Mouse (Mus musculus) lung, postnatal 36 days (tissue): ENCODE measurements around the gene AL732309.1.

Experiments
- DNase-seq: peaks from one replicate; pipeline ENCODE4 v3.0.0; 2022; ENCODE audit warnings: mixed read lengths

AL732309.1 gene

DNA sequence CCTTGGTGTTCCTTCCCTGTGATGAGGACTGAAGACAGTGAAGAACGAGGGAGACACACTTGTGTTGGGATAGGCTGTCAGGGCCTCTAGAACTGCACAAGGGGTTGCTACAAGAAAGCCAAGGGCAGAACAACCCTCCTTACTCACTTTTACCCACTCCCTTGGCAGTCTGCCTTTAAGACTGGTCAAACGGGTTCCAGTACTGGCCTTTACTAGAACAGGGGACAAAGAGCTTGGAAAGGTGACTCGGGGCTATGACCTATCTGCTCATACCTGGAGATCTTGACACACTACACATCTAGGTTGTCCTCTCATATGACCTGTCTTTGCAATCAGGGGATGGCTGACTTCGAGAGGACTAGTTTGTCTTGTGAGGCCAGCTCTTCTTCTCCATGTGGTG lies 9.1 kb downstream of the AL732309.1 start:
- peak; percentile 88 for DNase-seq

DNA sequence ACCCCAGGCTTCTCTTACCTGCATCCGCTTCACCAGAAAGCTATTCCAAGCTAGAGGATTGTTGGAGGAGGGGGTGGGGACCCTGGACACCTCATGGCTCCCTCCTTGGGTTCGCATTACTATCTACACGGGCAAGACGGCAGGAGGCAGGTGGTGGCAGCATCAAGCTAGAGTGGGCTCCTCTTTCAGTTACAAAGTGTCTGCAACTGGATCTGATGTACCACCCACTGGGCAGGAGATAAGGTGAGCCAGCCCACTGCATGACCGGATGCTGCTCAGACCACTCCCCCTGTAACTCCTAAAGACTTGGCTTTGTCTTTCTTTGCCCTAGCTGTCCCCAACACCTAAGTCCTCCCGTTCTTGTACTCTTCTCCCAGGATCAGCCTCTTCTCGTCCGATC lies 10.0 kb downstream of the AL732309.1 start, which contains the start of gene Rnf224:
Rnf224 (minus strand) TSS at position 174 of the 400 bp plus-strand sequence.
- no peak for DNase-seq

DNA sequence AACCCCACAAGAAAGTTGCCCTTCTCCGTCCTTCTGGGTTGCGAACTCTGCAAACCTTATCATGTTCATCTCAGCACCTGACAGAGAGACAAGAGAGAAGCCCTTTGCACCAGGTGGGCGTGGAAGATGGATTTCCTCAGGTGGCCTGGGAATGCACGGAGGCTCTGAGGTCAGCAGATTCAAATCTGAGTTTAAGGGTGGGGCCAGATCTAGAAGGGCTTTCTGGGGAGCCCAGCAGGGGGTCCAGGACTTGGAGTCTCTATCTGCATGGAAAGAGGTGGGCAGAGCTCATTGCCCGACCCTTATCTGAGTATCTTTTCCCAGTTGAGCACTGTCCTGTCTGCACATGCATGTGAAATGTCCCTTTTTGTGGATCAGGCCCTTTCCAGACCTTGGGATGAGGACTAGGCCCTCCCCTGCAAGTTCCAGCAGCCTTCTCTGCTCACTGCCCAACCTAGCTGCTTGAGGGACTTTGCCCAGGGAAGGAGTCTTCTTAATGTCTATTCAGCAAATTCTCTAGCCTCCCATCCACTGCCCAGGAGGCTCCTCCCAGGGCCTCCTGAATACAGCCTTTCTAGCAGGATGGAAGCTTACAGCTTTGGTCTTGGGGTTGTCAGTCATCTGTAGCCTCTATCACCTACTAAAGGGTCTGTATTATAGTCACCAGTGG lies 12.0 kb downstream of the AL732309.1 start:
- DNase-seq, result no peak

DNA sequence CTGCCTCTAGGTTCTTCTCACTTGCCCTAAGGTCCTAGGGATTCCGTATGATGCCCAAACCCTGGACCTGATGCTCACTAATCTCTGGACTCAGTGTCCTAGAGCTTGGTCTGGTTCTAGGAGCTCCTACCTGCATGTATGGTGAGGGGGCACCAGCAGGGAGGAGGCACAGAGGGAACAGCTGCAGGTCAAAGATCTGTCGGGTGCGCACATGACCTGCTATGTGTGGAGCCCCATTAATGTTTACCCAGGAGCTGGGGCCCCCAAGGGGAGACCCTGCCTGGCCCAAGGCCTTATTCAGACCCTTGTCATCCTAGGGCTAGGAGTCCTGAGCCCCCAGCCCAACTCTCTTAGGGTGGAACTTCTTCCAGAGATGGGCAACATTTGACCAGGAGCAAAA lies 12.6 kb downstream of the AL732309.1 start, which contains the start of gene Slc34a3:
Slc34a3 (minus strand) TSS at position 315 of the 400 bp plus-strand sequence.
- no peak for DNase-seq

DNA sequence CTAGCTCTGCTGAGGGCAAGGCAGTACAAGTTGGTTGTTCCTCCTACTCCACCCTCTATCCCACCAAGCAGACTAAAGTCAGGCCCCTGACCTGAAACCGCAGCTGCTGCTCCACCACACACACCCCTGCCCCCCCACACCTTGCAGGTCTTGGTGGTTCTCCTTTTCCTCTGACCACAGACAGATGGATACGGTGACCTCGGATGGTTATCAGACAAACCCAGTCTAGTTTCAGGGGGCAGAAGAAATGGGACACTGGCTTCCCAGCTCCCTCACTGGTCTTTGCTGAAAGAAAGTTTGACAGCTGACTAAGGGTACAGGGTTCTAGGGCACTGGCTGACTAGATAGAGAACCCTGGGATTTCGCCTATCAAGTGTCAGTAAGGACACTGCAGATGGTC lies 13.2 kb downstream of the AL732309.1 start:
- no peak for DNase-seq

DNA sequence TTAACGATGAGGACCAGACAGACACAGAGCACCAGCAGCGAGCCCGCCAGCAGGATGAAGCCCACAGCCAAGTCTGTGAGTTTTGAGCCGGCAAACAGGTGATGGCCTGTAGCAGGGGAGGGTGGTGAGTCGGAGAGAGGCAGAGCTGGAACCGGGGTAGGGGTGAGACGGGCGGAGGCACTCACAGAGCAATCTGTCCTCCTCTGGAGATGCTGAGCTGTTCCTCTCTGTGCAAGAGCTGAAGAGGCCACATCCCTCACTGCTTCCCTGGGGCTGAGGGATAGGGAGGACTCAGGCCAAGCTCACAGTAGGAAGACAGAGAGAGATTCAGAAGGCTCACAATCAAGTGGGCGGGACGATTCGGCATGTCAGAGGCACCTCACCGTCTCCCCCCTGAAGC lies 15.6 kb downstream of the AL732309.1 start:
- no peak for DNase-seq

DNA sequence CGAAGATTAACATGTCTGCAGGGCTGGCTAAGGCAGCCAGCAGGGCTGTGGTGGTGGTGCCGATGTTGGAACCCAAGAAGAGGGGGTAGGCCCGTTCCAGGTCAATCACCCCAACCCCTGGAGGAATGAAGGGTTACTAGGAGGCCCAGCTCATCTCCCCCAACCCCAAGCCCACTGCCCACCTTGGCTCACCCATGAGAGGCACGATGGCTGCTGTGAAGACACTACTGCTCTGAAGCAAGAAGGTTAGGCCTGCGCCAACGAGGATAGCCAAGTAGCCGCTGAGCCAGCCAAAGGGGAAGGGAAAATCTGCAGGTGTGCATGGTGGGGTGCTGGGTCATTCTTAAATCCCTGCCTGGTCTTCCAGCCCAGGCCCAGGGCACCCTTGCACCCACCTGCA lies 16.1 kb downstream of the AL732309.1 start:
- no peak for DNase-seq

DNA sequence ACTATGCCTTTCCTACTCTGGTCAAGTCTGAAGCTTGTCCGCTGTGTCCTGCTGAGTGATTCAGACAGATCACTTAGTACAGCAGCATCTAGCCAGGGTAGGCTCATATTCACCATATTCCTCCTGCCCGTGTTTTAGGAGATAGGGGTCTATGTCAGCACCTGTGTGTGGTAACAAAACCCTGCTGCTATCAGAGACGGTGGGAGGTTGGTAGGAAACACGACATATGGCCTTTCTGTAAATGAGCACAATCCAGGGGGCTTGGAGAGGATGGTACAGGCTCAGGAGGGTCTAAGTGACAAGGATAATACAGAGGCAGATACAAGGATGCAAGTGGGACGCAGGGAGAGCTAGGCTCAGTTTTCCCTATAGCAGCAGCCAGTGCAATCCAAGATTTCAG lies 17.1 kb downstream of the AL732309.1 start:
- DNase-seq, result no peak

DNA sequence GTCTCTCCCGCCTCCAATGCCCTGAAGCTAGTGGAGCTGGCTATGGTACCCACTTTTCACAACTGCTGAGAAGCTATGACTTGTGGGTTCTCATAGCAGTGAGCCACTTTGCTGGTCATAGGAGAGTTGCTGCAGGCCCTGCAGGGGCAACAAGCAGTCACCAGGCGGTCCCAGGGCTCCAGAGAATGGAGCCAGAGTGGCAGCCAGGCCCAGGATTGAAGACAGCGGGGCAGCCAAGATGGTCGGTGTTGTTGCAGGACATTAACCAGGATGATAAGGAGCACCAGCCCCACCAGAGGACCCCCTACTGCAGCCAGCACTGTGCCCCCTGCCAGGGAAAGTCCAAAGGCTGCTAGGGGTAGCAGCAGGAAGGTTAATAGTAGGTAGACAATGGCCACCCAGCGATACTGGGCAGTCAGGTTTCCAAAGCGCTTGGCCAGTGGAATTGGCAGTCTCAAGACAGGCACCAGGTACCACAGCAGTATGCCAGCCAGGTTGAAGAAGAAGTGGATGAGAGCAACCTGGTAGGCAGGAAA lies 17.6 kb downstream of the AL732309.1 start:
- no peak for DNase-seq

DNA sequence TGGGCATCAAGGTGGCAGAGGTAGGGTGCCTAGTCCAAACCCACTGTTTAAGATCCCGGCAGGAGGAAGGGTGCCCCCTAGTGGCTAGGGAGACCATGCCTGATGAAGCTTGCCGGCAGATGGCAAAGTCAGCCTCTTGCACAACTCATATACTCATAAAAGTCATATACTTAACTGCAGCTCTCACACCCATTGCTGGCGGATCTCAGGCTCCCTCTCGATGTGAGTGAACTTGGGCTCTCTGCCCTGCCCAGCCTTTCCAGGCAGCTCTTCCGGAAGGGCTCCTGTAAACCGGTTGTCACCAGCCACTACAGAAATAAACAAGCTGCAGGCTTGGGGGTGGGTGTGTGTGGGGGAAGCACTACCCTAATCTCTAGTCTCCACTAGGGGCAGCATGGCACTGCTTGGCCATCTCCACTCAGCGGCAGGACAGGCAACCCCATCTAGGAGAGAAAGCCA lies 18.2 kb downstream of the AL732309.1 start:
- DNase-seq, result peak; percentile 96

DNA sequence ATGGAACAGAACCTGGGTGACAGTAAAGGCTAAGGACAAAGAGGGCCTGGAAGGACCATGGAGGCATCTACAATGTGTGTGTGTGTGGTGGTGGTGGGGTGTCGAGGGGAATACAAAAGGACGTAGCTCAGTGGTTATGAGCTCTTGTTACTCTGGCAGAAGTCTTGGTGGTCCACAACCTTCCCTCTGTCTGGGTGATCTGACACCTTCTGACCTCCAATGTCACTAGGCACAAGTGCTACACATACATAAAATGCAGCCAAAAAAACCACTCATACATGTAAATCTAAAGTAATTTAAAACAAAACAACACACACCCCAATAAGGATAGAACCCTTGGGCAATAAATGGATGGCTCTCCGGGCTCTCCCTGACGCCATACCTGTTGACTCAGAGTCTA lies 19.3 kb downstream of the AL732309.1 start:
- no peak for DNase-seq

DNA sequence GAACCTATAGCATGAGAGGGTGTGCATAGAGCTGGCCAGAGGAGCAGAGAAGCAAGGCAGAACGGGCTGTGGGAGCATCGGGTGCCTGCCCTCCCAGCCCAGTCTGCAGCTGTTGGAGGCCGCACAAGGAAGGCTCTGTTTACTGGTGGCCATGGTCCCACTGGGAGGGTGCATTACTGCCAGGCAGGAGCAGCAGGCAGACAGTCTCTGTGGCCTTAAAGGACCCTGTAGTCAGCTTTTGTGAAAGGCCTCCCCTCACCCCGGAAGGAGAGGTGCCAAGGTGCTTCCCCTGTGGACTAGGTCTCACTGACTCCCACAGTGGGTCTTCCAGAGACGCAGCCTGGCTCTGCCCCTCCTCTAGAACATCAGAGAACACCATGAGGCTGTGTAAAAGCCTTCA lies 19.8 kb downstream of the AL732309.1 start:
- DNase-seq, result no peak

DNA sequence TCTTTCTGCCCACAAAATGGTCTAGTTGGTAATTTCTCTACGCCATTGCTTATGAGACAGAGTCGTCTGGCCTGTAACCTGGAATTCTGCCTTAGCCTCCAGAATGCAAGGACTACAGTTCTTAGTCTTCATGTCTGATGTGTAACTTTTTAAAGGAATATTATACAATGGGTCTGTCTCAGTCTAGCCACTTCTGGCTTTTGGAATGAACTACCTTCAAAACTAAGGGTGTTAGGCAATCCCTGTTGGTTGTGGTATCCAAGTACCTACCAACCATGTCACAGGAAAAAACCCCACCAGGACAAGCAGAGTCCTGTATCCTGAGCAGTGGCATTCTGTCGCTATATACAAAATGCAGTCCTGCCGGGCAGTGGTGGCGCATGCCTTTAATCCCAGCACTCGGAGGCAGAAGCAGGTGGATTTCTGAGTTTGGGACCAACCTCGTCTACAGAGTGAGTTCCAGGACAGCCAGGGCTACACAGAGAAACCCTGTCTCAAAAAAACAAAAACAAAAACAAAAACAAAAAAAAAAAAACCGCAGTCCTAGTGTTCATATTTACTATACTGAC lies 20.8 kb downstream of the AL732309.1 start:
- no peak for DNase-seq

DNA sequence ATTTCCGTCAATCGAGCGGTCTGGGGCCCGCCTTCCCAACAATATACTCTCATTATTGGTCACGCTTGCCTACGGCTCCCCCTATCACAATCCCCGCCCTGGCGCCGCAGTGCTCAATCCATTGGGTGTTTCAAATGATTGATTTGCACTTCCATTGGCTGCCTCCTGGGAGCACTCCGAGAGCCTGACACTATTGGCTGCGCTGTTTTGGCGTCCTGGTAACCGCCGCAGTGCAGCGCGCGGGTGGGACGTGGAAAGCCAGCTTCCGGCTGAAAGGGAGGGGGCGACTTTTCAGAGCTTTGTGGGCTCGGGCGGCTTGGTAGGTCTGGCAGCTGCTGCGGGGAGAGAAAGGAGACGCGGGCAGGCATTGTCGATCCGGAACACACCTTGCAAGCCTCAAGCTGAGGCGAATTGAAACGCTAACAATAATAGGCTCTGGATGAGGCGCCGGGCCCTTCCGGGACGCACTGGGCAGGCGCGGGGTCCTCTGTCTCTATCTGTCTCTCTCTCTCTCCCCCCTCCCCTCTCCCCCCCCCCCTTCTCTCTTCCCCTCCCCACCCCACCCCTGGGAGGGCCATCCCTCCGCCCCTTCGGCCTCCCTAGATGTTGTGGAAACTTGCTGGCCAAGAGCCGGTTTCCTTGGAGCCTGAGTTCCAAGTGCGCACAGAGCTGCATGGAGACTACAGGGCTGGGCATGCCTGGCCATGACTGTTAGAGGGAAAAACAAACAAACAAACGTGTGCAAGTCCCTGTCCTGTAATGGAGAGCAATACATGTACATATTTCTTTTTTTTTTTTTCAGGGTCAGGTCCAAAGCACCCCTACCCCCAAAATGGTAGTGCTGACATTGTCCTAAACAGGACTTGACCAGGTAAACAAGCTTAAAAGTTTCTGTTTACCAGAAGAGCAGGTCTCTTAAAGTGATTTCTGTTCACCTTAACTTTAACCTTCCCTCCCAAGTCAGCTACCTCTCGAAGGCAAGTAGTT lies 21.6 kb downstream of the AL732309.1 start:
- DNase-seq, result peak; percentile 100

DNA sequence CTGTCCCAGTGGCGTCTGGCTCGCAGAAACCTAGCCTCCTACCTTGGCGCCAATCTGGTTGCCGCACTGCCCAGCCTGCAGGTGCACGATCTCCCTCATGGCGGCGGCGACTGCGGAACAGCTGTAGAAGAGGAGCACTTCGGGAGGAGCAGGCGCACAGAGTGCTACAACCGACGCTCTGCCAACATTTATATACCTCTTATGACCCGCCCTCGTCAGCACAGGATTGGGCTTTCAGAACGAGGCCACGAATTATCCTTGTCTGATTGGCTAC lies 22.2 kb downstream of the AL732309.1 start, which contains the start of gene Tubb4b:
Tubb4b (minus strand) TSS at position 211 of the 274 bp plus-strand sequence.
- no peak for DNase-seq

DNA sequence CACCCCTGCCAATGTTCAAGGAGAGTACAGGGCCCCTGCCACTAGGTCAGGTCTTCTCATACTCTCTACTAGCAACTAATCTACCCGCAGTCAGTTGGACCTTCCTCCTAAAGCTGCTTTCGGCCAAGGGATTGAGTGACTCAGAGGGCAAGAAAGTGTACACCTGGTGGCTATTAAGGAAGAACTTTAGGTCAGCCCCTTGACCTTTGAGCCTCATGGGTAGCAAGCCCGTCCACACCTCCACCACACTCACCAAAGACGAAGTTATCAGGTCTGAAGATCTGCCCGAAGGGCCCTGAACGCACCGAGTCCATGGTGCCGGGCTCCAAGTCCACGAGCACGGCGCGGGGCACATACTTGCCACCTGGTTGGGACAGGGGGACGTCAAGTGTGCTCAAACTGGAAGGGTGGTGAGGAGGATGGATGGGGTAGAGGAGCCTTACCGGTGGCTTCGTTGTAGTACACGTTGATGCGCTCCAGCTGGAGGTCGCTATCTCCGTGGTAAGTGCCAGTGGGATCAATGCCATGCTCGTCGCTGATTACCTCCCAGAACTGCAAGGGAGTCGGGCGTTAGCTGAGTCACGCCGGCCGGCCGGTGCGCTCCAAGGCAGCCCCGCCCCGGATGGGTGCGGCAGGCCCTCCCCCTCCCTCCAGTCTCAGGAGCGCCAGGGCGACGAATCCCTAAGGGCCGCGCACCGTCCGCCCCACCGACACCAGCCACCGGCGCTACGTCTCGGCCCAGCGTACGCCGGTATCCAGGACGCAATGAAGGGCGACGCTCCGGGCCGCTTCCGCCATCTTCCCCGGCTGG lies 22.8 kb downstream of the AL732309.1 start:
- DNase-seq, result peak; percentile 91

DNA sequence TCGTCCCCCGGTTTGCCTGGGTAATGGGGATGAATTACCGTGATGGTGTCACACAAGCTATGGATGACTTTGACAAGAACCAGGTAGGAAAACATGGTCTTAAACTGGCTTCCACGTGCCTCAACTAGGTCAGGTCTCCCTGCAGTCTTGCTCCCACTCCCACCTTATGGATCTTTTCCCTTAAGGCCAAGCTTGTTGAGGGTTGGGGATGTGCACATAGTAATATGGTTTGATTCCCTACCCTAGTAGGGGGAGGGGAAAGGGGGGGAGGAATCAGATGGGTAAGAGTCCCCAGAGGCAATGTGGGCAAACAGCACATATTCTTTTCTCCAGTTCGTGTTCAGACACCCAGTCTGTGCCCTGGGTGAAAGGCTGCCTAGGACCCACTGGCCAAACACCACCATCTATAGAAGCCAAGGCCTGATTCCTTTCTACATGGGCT lies 25.3 kb downstream of the AL732309.1 start:
- no peak for DNase-seq

DNA sequence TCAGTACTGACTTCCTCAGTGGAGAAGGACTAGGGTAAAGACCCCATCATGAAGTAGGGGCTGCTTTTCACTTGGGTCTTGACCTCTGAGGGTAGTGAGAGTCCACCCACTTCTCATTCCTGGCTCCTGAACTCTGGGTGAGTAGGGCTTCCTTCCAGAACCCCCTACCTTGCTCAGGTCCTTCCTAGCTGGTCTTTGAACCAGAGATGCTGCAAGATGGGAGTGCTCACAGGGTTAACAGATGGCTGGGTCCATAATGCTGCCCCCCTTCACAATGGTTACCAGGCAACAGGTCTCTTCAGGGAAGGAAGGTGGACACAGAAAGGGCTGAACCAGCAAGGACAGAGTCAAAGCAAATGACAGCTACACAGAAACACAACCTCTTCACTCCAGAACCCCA lies 28.2 kb downstream of the AL732309.1 start, which contains the start of gene Fam166a:
Fam166a (plus strand) TSS at position 301 of the 400 bp plus-strand sequence.
- no peak for DNase-seq

DNA sequence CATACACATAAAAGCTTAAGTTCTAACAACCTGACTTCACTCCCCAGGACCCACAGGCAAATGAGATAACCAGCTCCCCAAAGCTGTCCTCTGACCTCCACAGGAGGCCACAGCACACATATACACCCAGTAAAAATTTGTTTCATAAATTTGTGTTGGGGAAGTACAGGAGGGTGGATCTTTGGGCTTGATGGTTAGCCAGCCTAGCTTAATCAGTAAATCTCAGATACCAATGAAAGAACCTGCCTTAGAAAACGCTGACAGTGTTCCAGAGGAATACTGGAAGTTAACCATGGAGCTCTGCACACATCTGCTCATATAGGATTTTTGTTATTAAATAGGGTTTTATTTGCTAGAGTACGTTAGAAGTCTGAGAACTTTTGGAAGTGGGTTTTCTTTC lies 29.0 kb downstream of the AL732309.1 start:
- DNase-seq, result no peak

DNA sequence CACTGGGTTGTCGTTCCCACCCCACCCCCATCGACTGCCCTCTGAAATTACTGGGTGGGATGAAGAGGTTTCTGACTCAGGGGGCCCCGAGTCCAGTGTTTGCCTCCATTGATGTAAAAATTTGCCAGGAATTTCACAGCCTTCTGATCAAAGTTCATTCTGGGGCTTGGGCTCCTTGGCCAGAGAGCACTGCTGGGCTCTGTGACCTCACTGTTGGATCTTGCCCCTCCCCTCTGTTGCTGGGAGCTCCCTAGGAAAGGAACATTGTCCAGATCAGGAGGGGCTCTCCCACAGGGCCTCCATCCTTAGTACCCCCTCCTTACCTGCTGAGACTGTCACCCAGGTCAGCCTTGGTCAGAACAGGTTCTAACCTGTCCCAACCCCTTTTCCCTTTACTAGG lies 32.2 kb downstream of the AL732309.1 start, which contains the start of gene Stpg3:
Stpg3 (minus strand) TSS at position 194 of the 400 bp plus-strand sequence.
- DNase-seq, result no peak

DNA sequence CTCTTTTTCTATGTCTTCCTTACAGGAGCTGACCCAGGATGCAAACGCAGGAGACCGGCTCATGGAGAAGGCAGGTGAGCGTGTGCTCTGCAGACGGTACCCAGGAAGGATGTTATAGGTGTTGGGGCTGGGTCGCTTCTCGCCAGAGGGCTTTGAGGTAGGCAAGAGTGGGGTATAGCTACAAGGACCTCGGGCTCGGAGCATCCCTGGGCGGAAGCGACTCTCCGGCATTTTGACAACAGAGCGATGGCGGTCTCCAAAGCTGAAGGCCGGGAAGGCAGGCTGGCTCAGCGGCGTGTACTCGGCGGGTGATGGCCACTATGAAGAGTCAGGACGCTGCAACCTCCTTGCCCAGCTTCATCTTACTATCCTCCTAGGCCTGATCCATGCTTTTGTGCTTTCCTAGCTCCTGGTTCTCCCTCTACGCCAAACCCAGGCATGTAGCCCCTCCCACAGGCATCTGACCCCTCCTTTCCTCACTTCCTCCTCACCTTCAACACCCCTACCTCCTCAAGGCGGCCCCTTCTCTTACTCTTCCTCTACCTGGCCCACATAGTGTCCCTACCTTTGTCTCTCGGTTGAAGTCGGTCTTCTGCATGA lies 33.3 kb downstream of the AL732309.1 start:
- DNase-seq, result no peak
